Mouse (Mus musculus): ENCODE data around the gene Myrfl. TPM values are rescaled to one million over a fixed set of nuclear protein-coding genes. Genes with fewer than 3 reads are reported as not detected.

The Myrfl gene
- polyA plus RNA-seq, 1 experiment from 2014 or later: 0.19 TPM

DNA sequence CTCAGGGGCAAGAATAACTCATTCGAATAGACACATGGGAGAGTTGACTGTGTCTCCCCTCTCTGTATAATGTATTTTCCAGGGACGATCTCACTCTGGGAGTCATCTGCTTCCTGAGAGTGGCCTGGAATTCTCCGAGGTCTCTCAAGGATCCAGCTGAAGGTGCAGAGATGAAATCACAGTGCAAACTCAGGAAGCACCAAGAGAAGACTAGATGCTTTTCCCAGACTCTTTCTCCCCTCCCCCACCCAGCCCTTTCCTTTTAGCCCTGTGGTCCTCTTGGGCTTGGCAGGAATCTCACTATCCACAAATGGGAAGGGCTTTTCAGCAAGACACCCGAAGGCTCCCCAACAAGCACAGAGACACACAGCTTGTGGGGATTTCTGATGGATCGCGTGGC lies 146.7 kb downstream of the Myrfl start:
- H3K27ac ChIP-seq: peak overlapping the region; percentile 61
- H3K9ac ChIP-seq: no peak overlapping the region
- no peak for ATAC-seq (replicated peaks; ENCODE audit: insufficient number of reproducible peaks, insufficient read depth, low FRiP score, low read depth)
- no peaks in the 10 kb centered on the region for H3K36me3 ChIP-seq
- 51% methylated on average over 6 of the region's 6 CpGs for WGBS
- 0 out of 2 replicates have a peak, but pooled peaks cover 4% of the 10 kb centered on the region for H3K27me3 ChIP-seq
- H3K4me1 ChIP-seq (replicated peaks): peaks cover 21% of the 10 kb centered on the region
- 0 out of 2 replicates have a peak overlapping the region, but pooled peaks have one; percentile 23 for H3K4me2 ChIP-seq
- H3K4me3 ChIP-seq: no peak overlapping the region
- H3K9me3 ChIP-seq (replicated peaks): no peaks in the 10 kb centered on the region

DNA sequence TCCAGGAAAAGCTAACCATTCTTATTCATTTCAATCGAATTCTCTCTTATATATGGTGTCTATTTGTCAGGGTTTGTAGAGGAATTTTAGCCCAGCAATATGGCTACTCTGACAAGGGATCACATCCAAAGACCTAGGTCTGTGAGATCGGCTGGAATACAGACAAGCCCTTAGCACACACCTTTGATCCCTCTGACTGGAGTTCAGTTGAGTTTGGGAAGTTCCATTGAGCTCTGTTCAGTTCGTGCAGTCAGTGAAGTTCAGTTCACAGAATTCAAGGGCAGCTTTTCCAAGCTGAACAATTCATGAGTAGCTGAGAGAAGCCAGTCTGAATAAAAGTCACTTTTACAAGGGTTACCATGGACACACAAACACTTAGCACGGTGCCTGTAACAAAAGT lies 148.0 kb downstream of the Myrfl start:
- Histone ChIP-seq H3K4me3 (no peak overlapping the region), H3K4me2 (no peak overlapping the region), H3K27ac (no peak overlapping the region), H3K4me1 (replicated peaks) (peaks cover 21% of the 10 kb centered on the region), H3K27me3 (0 out of 2 replicates have a peak, but pooled peaks cover 4% of the 10 kb centered on the region), H3K9me3 (replicated peaks) (no peaks in the 10 kb centered on the region), H3K36me3 (no peaks in the 10 kb centered on the region), H3K9ac (no peak overlapping the region)
- 87% methylated on average over 4 of the region's 4 CpGs for whole genome bisulfite sequencing
- no peak for ATAC-seq (replicated peaks; ENCODE audit: insufficient number of reproducible peaks, insufficient read depth, low FRiP score, low read depth)

DNA sequence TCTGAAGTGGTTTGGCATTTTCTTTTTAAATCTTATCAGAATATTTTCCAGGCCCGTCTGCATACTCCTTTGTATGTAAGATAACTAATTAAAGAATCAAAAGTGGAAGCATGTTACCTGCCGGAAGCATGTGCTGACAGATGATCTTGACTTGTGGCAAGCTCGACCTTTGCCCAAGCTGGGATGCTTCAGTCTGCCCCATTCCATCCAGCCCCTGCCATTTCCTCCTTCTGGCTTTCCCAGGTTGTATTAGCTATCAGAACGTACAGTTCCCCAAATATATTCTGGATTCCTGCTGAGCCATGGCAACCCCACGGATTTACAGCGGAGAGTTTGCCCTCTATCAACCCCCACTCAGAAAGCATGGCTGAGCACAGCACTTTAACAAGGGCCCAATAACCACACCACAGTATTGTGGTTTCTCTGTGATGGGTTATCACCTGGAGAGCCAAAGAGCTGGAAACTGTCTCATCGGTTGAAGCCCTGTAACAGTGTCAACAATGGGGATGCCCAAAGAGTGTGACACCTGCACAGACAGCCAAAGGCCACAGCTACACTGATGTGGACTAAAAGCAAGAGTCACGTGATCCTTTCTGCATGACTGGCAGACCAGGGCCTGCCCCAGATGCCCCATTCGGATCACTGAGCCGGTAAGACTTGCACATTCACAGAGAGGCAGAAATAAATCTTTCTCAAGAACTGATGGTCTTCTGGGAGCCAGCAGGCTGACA lies 150.3 kb downstream of the Myrfl start:
- H3K4me3 ChIP-seq: no peak overlapping the region
- H3K4me2 ChIP-seq: no peak overlapping the region
- 48% methylated on average over 10 of the region's 10 CpGs for WGBS
- no peak for ATAC-seq (replicated peaks; ENCODE audit: insufficient number of reproducible peaks, insufficient read depth, low FRiP score, low read depth)
- no peaks in the 10 kb centered on the region for H3K36me3 ChIP-seq
- no peak overlapping the region for H3K27ac ChIP-seq
- no peaks in the 10 kb centered on the region for H3K9me3 ChIP-seq (replicated peaks)
- peaks cover 20% of the 10 kb centered on the region for H3K4me1 ChIP-seq (replicated peaks)
- H3K9ac ChIP-seq: no peak overlapping the region
- H3K27me3 ChIP-seq: no peaks in the 10 kb centered on the region

DNA sequence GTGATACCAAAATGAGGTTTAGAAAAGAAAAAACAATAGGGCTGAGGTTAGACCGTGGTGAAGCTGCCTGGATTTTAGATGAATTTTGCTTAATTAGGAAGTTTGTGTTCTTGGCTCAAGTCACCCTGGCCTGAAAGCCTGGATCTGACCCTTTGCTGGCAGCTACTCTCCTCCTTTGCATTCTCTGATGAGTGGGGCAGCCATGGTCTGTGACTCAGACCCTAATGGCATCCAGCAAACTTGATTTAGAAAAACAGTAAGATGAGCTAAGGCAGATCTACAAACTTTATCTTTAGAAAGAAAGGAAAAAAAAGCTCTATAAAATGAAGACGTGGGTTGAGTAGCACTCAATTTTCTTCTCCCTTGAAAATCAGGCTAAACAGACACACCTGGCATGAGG lies 154.0 kb downstream of the Myrfl start:
- WGBS: 81% methylated on average over 2 of the region's 2 CpGs
- no peak overlapping the region for H3K27ac ChIP-seq
- ATAC-seq (replicated peaks; ENCODE audit: insufficient number of reproducible peaks, insufficient read depth, low FRiP score, low read depth): no peak

DNA sequence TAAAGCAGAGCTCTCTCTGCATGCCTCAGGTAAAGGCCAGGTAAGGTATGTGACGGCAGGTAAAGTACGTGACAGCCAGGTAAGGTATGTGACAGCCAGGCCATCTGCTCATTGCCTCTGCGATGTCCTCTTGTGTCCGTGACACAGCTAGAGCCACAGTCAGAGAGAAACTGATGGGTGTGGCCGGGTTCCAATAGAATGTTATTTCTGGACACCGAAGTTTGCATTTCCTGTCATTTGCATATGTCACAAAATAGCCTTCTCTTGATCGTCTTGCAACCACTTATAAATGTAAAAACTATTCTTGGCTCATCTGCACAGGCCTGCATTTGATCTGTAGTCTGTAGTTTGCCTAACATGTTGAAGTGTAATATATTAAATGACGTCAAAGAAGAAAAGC lies 154.5 kb downstream of the Myrfl start:
- Histone ChIP-seq H3K27me3 (no peaks in the 10 kb centered on the region), H3K9me3 (replicated peaks) (no peaks in the 10 kb centered on the region), H3K9ac (no peak overlapping the region), H3K4me2 (no peak overlapping the region), H3K4me1 (replicated peaks) (peaks cover 25% of the 10 kb centered on the region), H3K36me3 (no peaks in the 10 kb centered on the region), H3K27ac (no peak overlapping the region), H3K4me3 (no peak overlapping the region)
- 73% methylated on average over 8 of the region's 8 CpGs for WGBS
- no peak for ATAC-seq (replicated peaks; ENCODE audit: insufficient number of reproducible peaks, insufficient read depth, low FRiP score, low read depth)

More for the DNA sequence above, 154.0 kb downstream of the Myrfl start:
- Histone ChIP-seq H3K27me3 (no peaks in the 10 kb centered on the region), H3K4me3 (no peak overlapping the region), H3K4me1 (replicated peaks) (peaks cover 25% of the 10 kb centered on the region), H3K9ac (no peak overlapping the region), H3K4me2 (no peak overlapping the region), H3K9me3 (replicated peaks) (no peaks in the 10 kb centered on the region), H3K36me3 (no peaks in the 10 kb centered on the region)

DNA sequence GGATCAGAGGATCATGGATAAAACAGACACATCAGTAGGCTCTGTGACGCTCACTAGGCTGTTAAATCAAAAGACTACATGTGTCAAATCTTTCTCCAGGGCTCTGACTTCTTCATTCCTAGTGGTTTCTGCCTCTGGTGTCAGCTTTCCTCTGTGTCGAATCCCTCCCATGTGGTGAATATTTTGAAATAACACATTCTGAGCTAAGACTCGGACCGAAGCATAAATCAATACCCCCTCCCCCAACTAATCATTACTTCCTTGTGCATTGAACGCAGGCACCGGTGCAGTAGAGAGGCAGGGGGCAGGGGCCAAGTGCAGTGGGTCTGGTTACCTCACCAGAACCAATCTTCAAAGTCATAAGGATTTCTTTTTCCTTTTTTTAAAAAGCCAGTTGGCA lies 155.4 kb downstream of the Myrfl start:
- Histone ChIP-seq H3K4me1 (replicated peaks) (peaks cover 20% of the 10 kb centered on the region), H3K27ac (no peak overlapping the region), H3K4me2 (no peak overlapping the region), H3K27me3 (0 out of 2 replicates have a peak, but pooled peaks cover 3% of the 10 kb centered on the region), H3K36me3 (no peaks in the 10 kb centered on the region), H3K4me3 (no peak overlapping the region), H3K9ac (no peak overlapping the region), H3K9me3 (replicated peaks) (no peaks in the 10 kb centered on the region)
- ATAC-seq (replicated peaks; ENCODE audit: insufficient number of reproducible peaks, insufficient read depth, low FRiP score, low read depth): no peak
- 84% methylated on average over 6 of the region's 6 CpGs for WGBS

DNA sequence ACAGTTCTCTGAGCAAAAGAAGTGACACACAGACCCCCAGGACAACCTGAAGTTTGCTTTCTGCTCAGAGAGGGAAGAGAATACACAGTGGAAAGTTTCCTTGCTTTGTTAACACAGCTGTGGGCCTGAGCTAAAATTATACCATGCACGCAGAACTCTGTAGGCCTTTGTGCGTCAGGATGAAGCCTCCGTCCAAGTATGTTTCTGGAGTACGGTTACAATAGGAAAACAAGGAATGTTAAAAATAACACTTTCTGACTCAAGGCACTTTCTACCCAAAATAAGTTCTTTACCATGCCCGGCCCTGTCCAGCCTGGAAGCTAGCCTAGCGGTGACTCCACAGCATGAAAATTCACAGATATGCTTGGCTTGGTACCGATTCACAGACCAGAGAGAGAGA lies 156.6 kb downstream of the Myrfl start:
- Histone ChIP-seq H3K4me1 (replicated peaks) (peaks cover 17% of the 10 kb centered on the region), H3K27me3 (0 out of 2 replicates have a peak, but pooled peaks cover 3% of the 10 kb centered on the region), H3K9ac (no peak overlapping the region), H3K9me3 (replicated peaks) (no peaks in the 10 kb centered on the region), H3K27ac (peak overlapping the region; percentile 78), H3K4me2 (no peak overlapping the region), H3K36me3 (no peaks in the 10 kb centered on the region), H3K4me3 (no peak overlapping the region)
- WGBS: 33% methylated on average over 7 of the region's 7 CpGs
- ATAC-seq (replicated peaks; ENCODE audit: insufficient number of reproducible peaks, insufficient read depth, low FRiP score, low read depth): peak; percentile 60

DNA sequence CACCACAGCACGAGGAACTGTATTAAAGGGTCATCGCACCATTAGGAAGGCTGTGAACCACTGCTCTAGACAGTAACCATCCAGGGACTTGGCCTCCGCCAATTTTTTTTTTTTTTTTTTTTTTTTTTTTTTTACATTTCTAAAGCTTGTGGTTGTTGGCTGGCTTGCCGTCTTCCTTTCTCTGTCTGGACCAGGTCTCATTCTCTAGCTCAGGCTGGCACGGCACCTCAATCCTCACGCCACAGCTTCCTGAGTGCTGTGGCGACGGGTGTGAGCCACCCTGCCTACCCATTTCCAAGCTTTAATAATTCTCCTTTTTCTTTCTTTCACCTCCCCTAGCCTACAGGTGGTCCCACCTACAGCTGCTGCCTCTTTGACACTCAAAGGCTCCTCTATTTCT lies 158.2 kb downstream of the Myrfl start:
- no peak for ATAC-seq (replicated peaks; ENCODE audit: insufficient number of reproducible peaks, insufficient read depth, low FRiP score, low read depth)
- Histone ChIP-seq H3K4me1 (replicated peaks) (peaks cover 17% of the 10 kb centered on the region), H3K9me3 (replicated peaks) (no peaks in the 10 kb centered on the region), H3K9ac (no peak overlapping the region), H3K27me3 (0 out of 2 replicates have a peak, but pooled peaks cover 3% of the 10 kb centered on the region), H3K4me3 (no peak overlapping the region), H3K36me3 (no peaks in the 10 kb centered on the region), H3K27ac (no peak overlapping the region; the same call in 1 of the 2 replicates), H3K4me2 (no peak overlapping the region)
- WGBS: 79% methylated on average over 8 of the region's 8 CpGs

DNA sequence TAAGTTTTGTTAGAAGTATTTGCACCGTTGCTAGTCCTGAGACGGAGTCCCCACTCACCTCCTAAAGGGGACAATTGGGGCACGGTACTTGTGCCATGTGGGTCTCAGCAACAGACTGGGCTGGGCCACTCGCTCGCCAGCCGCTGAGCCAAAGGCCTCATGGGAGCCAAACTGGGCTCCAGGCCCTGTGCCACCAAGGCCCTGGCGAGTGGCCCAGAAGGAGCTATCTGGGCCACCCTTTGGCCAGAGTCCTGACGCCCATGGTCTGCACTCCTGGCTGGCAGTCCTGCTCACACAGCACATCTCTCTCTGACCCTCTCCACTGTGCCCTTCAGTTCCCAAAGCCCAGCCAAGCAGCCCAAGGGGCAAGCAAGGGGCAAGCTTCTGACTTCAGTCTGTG lies 161.1 kb downstream of the Myrfl start:
- no peak overlapping the region for H3K4me2 ChIP-seq
- ATAC-seq (replicated peaks; ENCODE audit: insufficient number of reproducible peaks, insufficient read depth, low FRiP score, low read depth): peak; percentile 31; the same call in 1 of the 2 replicates
- WGBS: 67% methylated on average over 8 of the region's 8 CpGs
- H3K27me3 ChIP-seq: 0 out of 2 replicates have a peak, but pooled peaks cover 3% of the 10 kb centered on the region
- no peak overlapping the region for H3K4me3 ChIP-seq
- H3K9ac ChIP-seq: no peak overlapping the region
- H3K36me3 ChIP-seq: no peaks in the 10 kb centered on the region
- H3K4me1 ChIP-seq (replicated peaks): peaks cover 14% of the 10 kb centered on the region
- H3K9me3 ChIP-seq (replicated peaks): no peaks in the 10 kb centered on the region
- no peak overlapping the region for H3K27ac ChIP-seq

DNA sequence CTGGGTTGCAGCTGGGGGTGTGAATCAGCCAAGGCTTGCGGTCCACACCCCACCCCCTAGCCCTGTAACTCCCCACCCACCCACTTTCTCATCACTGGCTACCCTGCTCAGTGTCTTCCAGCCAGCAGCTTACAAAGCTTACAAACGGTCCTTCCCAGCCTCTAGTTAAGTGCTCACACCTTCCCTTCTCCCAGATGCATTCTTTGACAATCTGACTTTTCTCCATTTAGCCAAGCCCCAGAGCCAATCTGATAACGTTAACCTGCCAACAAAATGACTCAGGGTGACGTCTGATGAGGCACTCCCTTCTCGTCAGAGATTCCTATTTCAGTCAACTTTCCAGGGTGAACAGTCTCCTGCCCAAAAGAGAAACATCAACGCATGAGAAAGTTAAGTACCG lies 163.1 kb downstream of the Myrfl start:
- no peak for ATAC-seq (replicated peaks; ENCODE audit: insufficient number of reproducible peaks, insufficient read depth, low FRiP score, low read depth)
- H3K9ac ChIP-seq: no peak overlapping the region
- WGBS: 55% methylated on average over 7 of the region's 7 CpGs
- H3K36me3 ChIP-seq: no peaks in the 10 kb centered on the region
- no peak overlapping the region for H3K4me3 ChIP-seq
- peaks cover 5% of the 10 kb centered on the region; the same call in 1 of the 2 replicates for H3K27me3 ChIP-seq
- no peaks in the 10 kb centered on the region for H3K9me3 ChIP-seq (replicated peaks)
- H3K4me2 ChIP-seq: no peak overlapping the region
- no peak overlapping the region for H3K27ac ChIP-seq
- H3K4me1 ChIP-seq (replicated peaks): no peaks in the 10 kb centered on the region

DNA sequence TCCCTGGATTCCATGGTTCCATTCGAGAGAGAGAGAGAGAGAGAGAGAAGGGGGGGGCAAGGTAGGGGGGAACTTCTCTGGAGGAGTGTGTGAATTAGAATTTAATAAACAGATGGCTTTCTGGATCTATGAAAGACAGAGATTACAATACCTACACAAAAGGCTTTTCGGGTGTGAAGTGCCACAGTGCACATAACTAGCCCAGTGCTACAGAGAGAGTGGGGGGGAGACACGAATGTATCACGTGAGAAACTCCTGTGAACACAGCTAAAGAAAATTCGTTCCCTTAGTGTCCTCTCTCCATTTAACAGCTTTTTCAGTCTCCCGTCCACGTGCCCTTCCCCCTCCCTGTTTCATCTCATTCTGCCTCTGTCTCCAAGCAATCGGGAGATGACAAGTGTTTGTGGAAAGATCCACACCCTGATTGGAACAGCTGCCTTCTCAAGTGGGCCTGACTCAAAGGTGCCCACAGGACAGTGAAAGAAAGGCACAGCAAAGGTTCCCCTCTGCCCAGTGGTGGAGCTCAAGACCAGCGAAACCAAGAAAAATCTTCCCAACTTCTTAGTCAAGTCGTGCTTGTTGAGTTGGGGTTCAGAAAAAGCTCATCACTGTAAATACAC lies 166.6 kb downstream of the Myrfl start:
- Histone ChIP-seq H3K4me1 (replicated peaks) (peaks cover 12% of the 10 kb centered on the region), H3K4me2 (no peak overlapping the region), H3K27ac (no peak overlapping the region), H3K27me3 (peaks cover 3% of the 10 kb centered on the region; the same call in 1 of the 2 replicates), H3K36me3 (no peaks in the 10 kb centered on the region), H3K9ac (no peak overlapping the region), H3K4me3 (no peak overlapping the region), H3K9me3 (replicated peaks) (no peaks in the 10 kb centered on the region)
- WGBS: 63% methylated on average over 10 of the region's 10 CpGs
- no peak for ATAC-seq (replicated peaks; ENCODE audit: insufficient number of reproducible peaks, insufficient read depth, low FRiP score, low read depth)

All from heart, embryonic 15.5 days (tissue).